Mouse (Mus musculus) NIH3T3 (cell line): ENCODE results near the gene Lmod2.

Experiments
- DNase-seq: peaks from one replicate; pipeline ENCODE4 v3.0.0-alpha.2; 2012; ENCODE audit warnings: low read depth

The Lmod2 gene

GRCm38 (mm10) chr6:24602351-24602750 lies 4.8 kb downstream of the Lmod2 start:
- DNase-seq: no peak

GRCm38 (mm10) chr6:24602993-24603392 lies 5.4 kb downstream of the Lmod2 start:
- DNase-seq: no peak

- DNase-seq: no peak
Measured at GRCm38 (mm10) chr6:24604289-24604688, 6.7 kb downstream of the Lmod2 start.

DNA sequence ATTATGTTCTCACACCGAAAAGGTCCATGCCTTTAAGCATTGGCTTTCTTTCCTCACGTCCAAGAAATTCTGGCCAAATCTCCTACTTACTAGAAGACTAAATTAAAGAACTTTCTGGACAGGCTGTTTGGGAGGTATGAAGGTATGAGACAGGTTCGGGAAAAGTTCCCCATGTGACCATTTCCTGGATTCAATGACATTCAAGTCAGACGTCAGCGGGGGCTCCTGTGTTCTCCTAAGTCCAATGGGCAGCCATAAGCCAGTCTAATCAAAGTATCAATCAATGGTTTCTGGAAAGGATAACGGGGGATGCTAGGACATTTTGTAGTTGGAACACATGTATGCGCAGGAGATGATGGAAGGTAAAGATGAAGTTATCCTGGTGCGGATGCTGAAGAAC lies 8.1 kb downstream of the Lmod2 start:
- no peak for DNase-seq

DNA sequence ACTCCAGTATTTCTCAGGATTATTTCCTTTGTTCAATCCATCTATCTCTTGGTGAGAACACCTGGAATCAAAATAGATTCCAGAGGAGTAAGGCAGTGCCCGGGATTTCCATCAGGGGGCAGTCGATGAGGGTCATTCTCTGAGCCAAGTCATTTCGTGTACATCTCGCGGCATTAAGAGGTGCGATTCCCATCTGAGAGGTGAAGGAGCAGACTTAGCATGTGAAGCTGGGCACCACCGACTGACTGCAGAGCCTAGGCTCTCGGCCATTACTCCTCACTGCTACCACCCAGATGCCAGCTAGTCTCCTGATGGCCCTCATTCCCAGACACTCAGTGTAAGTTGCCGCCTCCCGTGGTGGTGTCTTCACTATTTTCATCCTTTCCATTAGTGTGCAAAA lies 8.9 kb downstream of the Lmod2 start:
- DNase-seq: no peak

DNA sequence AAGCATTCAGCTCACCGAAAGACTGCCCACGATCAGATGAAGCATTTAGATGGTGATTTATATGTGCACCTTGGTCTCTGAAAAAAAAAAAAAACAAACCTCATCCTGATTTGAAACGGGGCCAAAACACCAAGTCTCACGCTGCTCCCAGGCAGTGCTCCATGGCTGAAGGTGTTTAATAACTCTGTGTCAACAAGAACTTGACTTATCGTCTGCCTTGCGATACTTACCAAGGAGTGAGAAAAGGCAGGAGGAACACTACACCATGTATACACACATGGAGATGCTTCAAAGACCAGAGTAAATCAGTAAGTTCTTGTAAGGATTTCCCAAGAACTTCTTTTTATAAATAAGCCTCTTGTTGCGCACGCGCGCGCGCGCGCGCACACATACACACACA lies 10.0 kb downstream of the Lmod2 start:
- DNase-seq: no peak

GRCm38 (mm10) chr6:24608129-24608528 lies 10.6 kb downstream of the Lmod2 start:
- no peak for DNase-seq

DNA sequence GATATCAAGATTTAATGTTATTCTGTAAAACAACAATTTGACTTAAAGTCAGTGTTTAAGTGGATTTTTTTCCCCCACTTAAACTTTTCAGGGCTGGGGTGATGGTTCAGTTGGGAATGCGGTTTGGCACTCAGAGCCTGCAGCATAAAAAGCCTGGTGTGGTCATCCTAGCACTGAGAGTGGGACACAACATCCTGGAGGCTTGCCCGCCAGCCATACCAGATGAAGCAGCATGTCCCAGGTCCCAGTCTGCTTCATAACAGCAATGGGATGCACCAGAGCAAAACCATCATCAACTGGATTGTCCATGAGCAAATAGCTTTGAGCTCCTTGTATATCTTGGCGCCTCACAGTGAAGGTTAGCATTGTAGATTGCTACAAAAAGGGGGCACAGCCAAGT lies 11.1 kb downstream of the Lmod2 start:
- DNase-seq: no peak

GRCm38 (mm10) chr6:24609531-24609930 lies 12.0 kb downstream of the Lmod2 start:
- peak; percentile 63 for DNase-seq

- DNase-seq: no peak
Measured at GRCm38 (mm10) chr6:24610358-24610757, 12.8 kb downstream of the Lmod2 start.

GRCm38 (mm10) chr6:24612074-24612755 lies 14.7 kb downstream of the Lmod2 start:
- DNase-seq: no peak

- DNase-seq: no peak
Measured at GRCm38 (mm10) chr6:24613346-24613745, 15.8 kb downstream of the Lmod2 start.

DNA sequence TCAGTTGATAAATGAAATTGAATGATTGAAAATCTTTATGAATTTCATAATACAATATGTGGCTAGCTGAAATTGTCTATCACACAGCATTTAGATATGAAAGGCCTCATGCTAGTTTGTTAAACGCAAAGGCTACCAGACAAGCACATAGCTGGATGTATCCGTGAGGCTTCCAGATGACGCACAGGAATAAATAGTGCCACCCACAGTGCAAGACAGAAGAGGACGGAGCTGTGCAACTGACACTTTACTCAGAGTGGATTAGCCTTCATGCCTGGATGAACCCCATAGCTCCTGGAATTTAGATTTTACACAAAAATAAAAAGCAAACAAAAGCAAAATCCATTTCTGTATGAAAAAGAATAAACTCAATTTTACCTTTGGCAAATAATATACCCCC lies 16.4 kb downstream of the Lmod2 start:
- no peak for DNase-seq

DNA sequence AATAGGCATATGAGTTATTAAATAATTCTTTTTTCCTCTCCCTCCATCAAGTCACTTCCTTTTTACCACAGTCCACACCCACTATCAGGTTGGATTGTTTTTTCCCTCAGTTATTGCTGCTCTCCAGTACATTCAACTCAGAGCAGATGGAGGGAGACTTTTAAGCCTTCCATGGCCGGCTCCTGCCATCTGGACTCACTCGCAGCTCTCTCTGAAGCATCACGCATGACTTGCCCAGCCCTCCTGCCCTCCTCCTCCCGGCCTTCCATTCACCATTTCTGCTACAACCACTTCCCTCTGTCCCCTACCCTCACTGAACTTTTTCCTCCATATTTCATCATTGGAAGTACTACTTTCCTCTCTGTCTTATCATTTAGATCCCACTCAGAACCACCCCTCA lies 19.2 kb downstream of the Lmod2 start:
- no peak for DNase-seq

GRCm38 (mm10) chr6:24619285-24620045 lies 21.9 kb downstream of the Lmod2 start:
- no peak for DNase-seq

DNA sequence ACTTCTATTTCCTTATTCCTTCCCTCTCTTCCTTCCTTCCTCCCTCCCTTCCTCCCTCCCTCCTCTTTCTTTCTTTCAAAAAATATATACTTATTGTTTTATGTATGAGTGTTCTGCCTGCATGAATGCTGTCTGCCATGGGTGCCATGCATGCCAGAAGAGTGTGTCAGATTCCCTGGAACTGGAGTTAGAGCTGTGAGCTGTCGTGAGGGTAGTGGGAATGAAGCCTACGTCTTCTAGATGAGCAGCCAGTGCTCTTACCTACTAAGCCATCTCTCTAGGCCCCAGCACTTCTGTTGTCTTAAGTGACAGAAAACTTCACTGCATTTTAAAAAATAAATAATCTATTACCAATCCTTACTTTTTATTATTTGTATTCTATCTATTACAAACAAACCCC lies 23.4 kb downstream of the Lmod2 start:
- DNase-seq: peak; percentile 51

GRCm38 (mm10) chr6:24622098-24622497 lies 24.5 kb downstream of the Lmod2 start:
- DNase-seq: no peak

GRCm38 (mm10) chr6:24627586-24628030 lies 30.0 kb downstream of the Lmod2 start:
- peak; percentile 91 for DNase-seq

- peak; percentile 53 for DNase-seq
Measured at GRCm38 (mm10) chr6:24628499-24628898, 30.9 kb downstream of the Lmod2 start.

- peak; percentile 54 for DNase-seq
Measured at GRCm38 (mm10) chr6:24632061-24632460, 34.5 kb downstream of the Lmod2 start.

DNA sequence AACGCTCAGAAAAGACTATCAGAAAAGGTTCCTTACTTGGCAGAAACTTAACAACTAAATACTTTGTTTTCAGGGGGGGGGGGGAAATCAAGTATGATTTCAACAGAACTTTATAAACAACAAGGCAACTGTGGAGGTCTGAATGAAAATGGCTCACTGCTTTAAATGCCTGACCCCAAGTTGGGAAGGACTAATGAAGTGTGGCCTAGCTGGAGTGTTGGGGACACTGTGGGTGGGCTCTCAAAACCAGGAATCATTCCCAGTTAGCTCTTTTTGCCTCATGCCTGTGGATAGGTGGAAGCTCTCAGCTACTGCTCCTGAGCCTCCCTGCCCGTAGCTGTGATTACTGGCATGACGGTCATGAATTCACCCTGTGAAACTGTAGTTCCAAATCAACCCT lies 36.5 kb downstream of the Lmod2 start:
- DNase-seq: no peak

- DNase-seq: peak; percentile 35
Measured at GRCm38 (mm10) chr6:24635814-24636213, 38.3 kb downstream of the Lmod2 start.

GRCm38 (mm10) chr6:24641286-24641685 lies 43.7 kb downstream of the Lmod2 start:
- no peak for DNase-seq

- no peak for DNase-seq
Measured at GRCm38 (mm10) chr6:24642161-24642560, 44.6 kb downstream of the Lmod2 start.
